Mouse (Mus musculus) T-cell, adult 66 days (primary cell): ENCODE data around the gene Ubap1. TPM values are rescaled to one million over a fixed set of nuclear protein-coding genes. Genes with fewer than 3 reads are reported as not detected.

Experiments used
- total RNA-seq, 2 experiments: library from RNA; stranded (reverse); gene quantifications; 3 replicates in 1 of 2; 4 replicates in 1 of 2; pipeline ENCODE4 v1.2.4; 2023

Ubap1 gene
- 10 to 100 TPM; 34.8 to 46.7 TPM for total RNA-seq

GRCm38 (mm10) chr4:41348584-41349198 is at the start of gene Ubap1:
Ubap1 (plus strand) TSS chr4:41348996.

GRCm38 (mm10) chr4:41314141-41315129 is 34.4 kb upstream of the Ubap1 start, which contains the start of gene Dcaf12:
Dcaf12 (minus strand) TSS chr4:41314889.

Other genes with a start within 250 kb of the Ubap1 start
- gene Nol6, start 224.5 kb upstream of the Ubap1 start, total RNA-seq, result 10 to 100 TPM; 72.5 to 81.9 TPM
- gene Ube2r2, start 213.3 kb upstream of the Ubap1 start, total RNA-seq, result 10 to 100 TPM; 77.0 to 79.0 TPM
- gene Ubap2, start 73.9 kb upstream of the Ubap1 start, total RNA-seq, result 10 to 100 TPM; 64.8 to 74.1 TPM
- 10 to 100 TPM; 32.4 to 37.0 TPM for gene Dcaf12, start 34.1 kb upstream of the Ubap1 start, total RNA-seq
- 1 to 10 TPM; 1.7 to 2.2 TPM for gene Kif24, start 115.9 kb downstream of the Ubap1 start, total RNA-seq
- 1 to 10 TPM; 6.0 to 7.1 TPM for gene Nudt2, start 116.2 kb downstream of the Ubap1 start, total RNA-seq
- not detected for gene AI464131, start 154.1 kb downstream of the Ubap1 start, total RNA-seq
- not detected for gene 1110017D15Rik, start 168.3 kb downstream of the Ubap1 start, total RNA-seq
- gene Fam219a, start 220.5 kb downstream of the Ubap1 start, total RNA-seq, result 10 to 100 TPM in 1 of 2 experiments, 1 to 10 TPM in 1; 9.9 to 14.5 TPM
- not detected for gene Dnaic1, start 220.8 kb downstream of the Ubap1 start, total RNA-seq